In the genomic region with DNA sequence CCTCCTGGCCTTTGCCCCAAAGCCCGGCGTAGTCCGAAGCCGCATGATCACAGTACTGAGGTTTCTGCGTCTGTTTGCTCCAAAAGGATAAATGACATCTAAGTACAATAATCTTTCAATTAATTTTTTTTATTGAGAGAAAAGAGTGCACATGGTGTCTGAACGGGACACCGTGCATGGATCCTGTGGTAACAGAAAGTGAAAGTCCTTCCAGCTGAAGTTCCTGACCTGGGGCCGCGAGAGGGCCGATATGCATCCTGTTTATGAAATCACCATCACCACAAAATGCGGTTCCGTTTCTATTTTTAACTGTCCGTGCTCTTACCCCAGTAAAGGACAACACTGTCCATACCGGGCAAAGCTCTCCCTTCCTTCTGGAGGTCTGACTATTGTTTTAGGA, we compare ENCODE assay signal across 9 mouse cellular contexts.
A peak's percentile ranks its signal among the peaks of the same experiment; 100 is the strongest.
DNase-seq lines count a peak whose midpoint lies in the region; ATAC-seq lines count a peak whose summit lies in the region.
"Had no signal": no experiment of that assay in that cellular context is flagged by ENCODE, and none has a peak within 500 bp of the region (broad histone marks: within the 10 kb centered on the region; RNA-seq: fewer than 3 reads in every experiment).

No protein-coding gene starts in this region.

- H3K4me1 ChIP-seq in intestine, embryonic 14.5 days (replicated peaks; ENCODE audit: control insufficient read depth, insufficient read depth, low read length): no peaks in the 10 kb centered on the region
- H3K4me1 ChIP-seq in liver, embryonic 15.5 days (replicated peaks): peaks cover 5% of the 10 kb centered on the region
- H3K4me1 ChIP-seq in hindbrain, embryonic 16.5 days (ENCODE audit: control insufficient read depth, insufficient read depth, low read depth, low read length): no peaks in the 10 kb centered on the region

- H3K27ac ChIP-seq in intestine, embryonic 14.5 days (ENCODE audit: low read depth): no peak overlapping the region
- no peak overlapping the region for H3K27ac ChIP-seq in liver, embryonic 15.5 days (replicated peaks)
- no peak overlapping the region for H3K27ac ChIP-seq in hindbrain, embryonic 16.5 days (ENCODE audit: low read depth, low read length)

- H3K4me2 ChIP-seq in intestine, embryonic 14.5 days (ENCODE audit: low read length): peak overlapping the region; percentile 25; the same call in 1 of the 2 replicates
- H3K4me2 ChIP-seq in liver, embryonic 15.5 days: peak overlapping the region; percentile 40
- no peak overlapping the region for H3K4me2 ChIP-seq in hindbrain, embryonic 16.5 days (ENCODE audit: low read length)

- no peak overlapping the region for H3K9ac ChIP-seq in intestine, embryonic 14.5 days (ENCODE audit: low read length)
- no peak overlapping the region for H3K9ac ChIP-seq in liver, embryonic 15.5 days
- H3K9ac ChIP-seq in hindbrain, embryonic 16.5 days (ENCODE audit: low read depth, low read length): no peak overlapping the region

- WGBS in intestine, embryonic 14.5 days: 76% methylated on average over 14 of the region's 14 CpGs
- WGBS in liver, embryonic 15.5 days (ENCODE audit: insufficient replicate concordance): 23% methylated on average over 14 of the region's 14 CpGs
- 91% methylated on average over 14 of the region's 14 CpGs for WGBS in hindbrain, embryonic 16.5 days

- ATAC-seq in intestine, embryonic 14.5 days (replicated peaks; ENCODE audit: low FRiP score, low TSS enrichment, low read depth): no peak
- no peak; the same call in 1 of the 2 replicates for ATAC-seq in liver, embryonic 15.5 days (ENCODE audit: insufficient read depth)
- no peak for ATAC-seq in hindbrain, embryonic 16.5 days
- ATAC-seq: Patski had no signal

- H3K4me3 ChIP-seq in intestine, embryonic 14.5 days (ENCODE audit: low read depth, low read length): 0 out of 2 replicates have a peak overlapping the region, but pooled peaks have one; percentile 8
- H3K4me3 ChIP-seq in liver, embryonic 15.5 days (replicated peaks): peak overlapping the region; percentile 34
- no peak overlapping the region for H3K4me3 ChIP-seq in hindbrain, embryonic 16.5 days (ENCODE audit: low read length)

- no peaks in the 10 kb centered on the region for H3K9me3 ChIP-seq in intestine, embryonic 14.5 days (ENCODE audit: control insufficient read depth, low read length)
- H3K9me3 ChIP-seq in liver, embryonic 15.5 days (replicated peaks): no peaks in the 10 kb centered on the region
- H3K9me3 ChIP-seq in hindbrain, embryonic 16.5 days (ENCODE audit: control insufficient read depth, low read length): no peaks in the 10 kb centered on the region

- no peaks in the 10 kb centered on the region for H3K27me3 ChIP-seq in intestine, embryonic 14.5 days (replicated peaks; ENCODE audit: control insufficient read depth, insufficient read depth, low read length)
- H3K27me3 ChIP-seq in liver, embryonic 15.5 days: no peaks in the 10 kb centered on the region
- H3K27me3 ChIP-seq in splenic B cell, adult 2 months (ENCODE audit: control insufficient read depth, insufficient read depth, low read length, poor library complexity, severe bottlenecking): no peaks in the 10 kb centered on the region; the same call in 1 of the 2 replicates
- H3K27me3 ChIP-seq in hindbrain, embryonic 16.5 days (replicated peaks; ENCODE audit: control insufficient read depth, insufficient read depth, low read length): no peaks in the 10 kb centered on the region
- H3K27me3 ChIP-seq: Patski had no signal

- no peaks in the 10 kb centered on the region for H3K36me3 ChIP-seq in intestine, embryonic 14.5 days (ENCODE audit: control insufficient read depth, insufficient read depth, low read length)
- no peaks in the 10 kb centered on the region for H3K36me3 ChIP-seq in liver, embryonic 15.5 days (replicated peaks)
- H3K36me3 ChIP-seq in splenic B cell, adult 2 months (ENCODE audit: control insufficient read depth, insufficient read depth, low read length, poor library complexity, severe bottlenecking): no peaks in the 10 kb centered on the region
- H3K36me3 ChIP-seq in hindbrain, embryonic 16.5 days (ENCODE audit: control insufficient read depth, insufficient read depth, low read length): no peaks in the 10 kb centered on the region

- DNase-seq in thymus, postnatal 14 days: peak; percentile 9
- no peak for DNase-seq in thymus, postnatal 10 days (ENCODE audit: low spot score in 2 of 2)
- no peak for DNase-seq in intestine, embryonic 14.5 days (ENCODE audit: low spot score)
- peak; percentile 75 for DNase-seq in splenic B cell, adult 2 months (ENCODE audit: low read depth, low spot score)
- no peak for DNase-seq in cerebellum, adult 8-10 months
- DNase-seq in ovary, adult 18-20 months (ENCODE audit: low spot score): no peak

Comparison
In these comparisons a context has a peak if more than half of its experiments do, and no peak if none do; other contexts are left out.
1. DNase-seq: peak in thymus, postnatal 14 days (single experiment) and splenic B cell, adult 2 months (single experiment); none in thymus, postnatal 10 days (0 of 2), intestine, embryonic 14.5 days (single experiment), cerebellum, adult 8-10 months (single experiment) and ovary, adult 18-20 months (single experiment).